Mouse (Mus musculus) hindbrain, embryonic 15.5 days (tissue): Measurements from ENCODE around the gene Slc1a2. TPM values are rescaled to one million over a fixed set of nuclear protein-coding genes. Genes with fewer than 3 reads are reported as not detected.

Source experiments
- ATAC-seq: fragments of 200-750 bp; cut with Nextera tagmentation; 2 replicates; pipeline ENCODE4 v1.8.0; 2017; ENCODE audit warnings: low read depth, moderate number of reproducible peaks, moderate TSS enrichment; ENCODE audit not compliant: low FRiP score
- H3K27ac ChIP-seq: fragments of 300-500 bp; sonication (generic); replicated peaks from 2 replicates; pipeline ENCODE4 v1.5.1; 2015; ENCODE audit warnings: mild to moderate bottlenecking, inconsistent platforms
- H3K27me3 ChIP-seq: fragments of 300-500 bp; sonication (generic); 2 replicates; pipeline ENCODE4 v1.6.1; 2015; ENCODE audit warnings: control low read depth, inconsistent platforms
- H3K36me3 ChIP-seq: fragments of 300-500 bp; sonication (generic); 2 replicates; pipeline ENCODE4 v1.6.1; 2015; ENCODE audit warnings: control low read depth, inconsistent platforms
- H3K4me1 ChIP-seq: fragments of 300-500 bp; sonication (generic); replicated peaks from 2 replicates; pipeline ENCODE4 v1.6.1; 2015; ENCODE audit warnings: control low read depth, inconsistent platforms
- H3K4me2 ChIP-seq: fragments of 300-500 bp; sonication (generic); 2 replicates; pipeline ENCODE4 v1.6.1; 2015; ENCODE audit warnings: moderate library complexity, mild to moderate bottlenecking, inconsistent platforms
- H3K4me3 ChIP-seq: fragments of 300-500 bp; sonication (generic); 2 replicates; pipeline ENCODE4 v1.5.1; 2015; ENCODE audit warnings: mild to moderate bottlenecking, inconsistent platforms
- H3K9ac ChIP-seq: fragments of 300-500 bp; sonication (generic); 2 replicates; pipeline ENCODE4 v1.6.1; 2015; ENCODE audit warnings: inconsistent platforms
- H3K9me3 ChIP-seq: fragments of 300-500 bp; sonication (generic); 2 replicates; pipeline ENCODE4 v1.6.1; 2016; ENCODE audit warnings: control low read depth, inconsistent platforms
- WGBS: fragments of 180-500 bp; shearing (Covaris S2); methylation state at CpG from one replicate; pipeline ENCODE4 v1.1.7; 2015; 5-methylcytosine and 5-hydroxymethylcytosine counted together
- polyA plus RNA-seq: library from polyadenylated mRNA; unstranded; fragments of >200 nt; fragmentation: Nextera tagmentation; extraction: Ambion mirVana; gene quantifications from 2 replicates; pipeline ENCODE4 v1.2.1, GENCODE M21; 2015

The Slc1a2 gene
- 18.6 and 19.1 TPM in 2 replicates for polyA plus RNA-seq

- peak within 1 kb of the TSS; percentile 69 for H3K9ac ChIP-seq
- no peaks in the 10 kb centered on the region for H3K27me3 ChIP-seq
- peaks cover 51% of the 10 kb centered on the region for H3K4me1 ChIP-seq
- H3K9me3 ChIP-seq = no peaks in the 10 kb centered on the region
- H3K27ac ChIP-seq = peak within 1 kb of the TSS; percentile 91
- peak; percentile 48 for ATAC-seq
- H3K4me2 ChIP-seq = peak within 1 kb of the TSS; percentile 66
- under 1% methylated on average over 20 of the region's 20 CpGs for WGBS
- H3K36me3 ChIP-seq = no peaks in the 10 kb centered on the region
- peak within 1 kb of the TSS; percentile 60 for H3K4me3 ChIP-seq
These were observed at the start of gene Slc1a2 for GRCm38 (mm10) chr2:102658163-102658660. TSS of gene Slc1a2 (plus strand) at chr2:102658659.

GRCm38 (mm10) chr2:102610485-102610884, 48.0 kb upstream of the Slc1a2 start:
- no peaks in the 10 kb centered on the region for H3K9me3 ChIP-seq
- no peak overlapping the region for H3K27ac ChIP-seq
- H3K27me3 ChIP-seq = no peaks in the 10 kb centered on the region
- no peak overlapping the region for H3K9ac ChIP-seq
- no peak overlapping the region for H3K4me2 ChIP-seq
- H3K4me1 ChIP-seq = no peaks in the 10 kb centered on the region
- no peak for ATAC-seq
- H3K36me3 ChIP-seq = no peaks in the 10 kb centered on the region
- H3K4me3 ChIP-seq = no peak overlapping the region
- WGBS = 95% methylated on average over 4 of the region's 4 CpGs

- no peaks in the 10 kb centered on the region for H3K4me1 ChIP-seq
- 0 out of 2 replicates have a peak, but pooled peaks cover 3% of the 10 kb centered on the region for H3K27me3 ChIP-seq
- H3K4me3 ChIP-seq = no peak overlapping the region
- no peak for ATAC-seq
- WGBS = 85% methylated on average over 2 of the region's 2 CpGs
- H3K27ac ChIP-seq = no peak overlapping the region
- H3K36me3 ChIP-seq = no peaks in the 10 kb centered on the region
- no peaks in the 10 kb centered on the region for H3K9me3 ChIP-seq
- no peak overlapping the region for H3K9ac ChIP-seq
- no peak overlapping the region for H3K4me2 ChIP-seq
These were observed 41.8 kb upstream of the Slc1a2 start for GRCm38 (mm10) chr2:102616637-102617036.

DNA sequence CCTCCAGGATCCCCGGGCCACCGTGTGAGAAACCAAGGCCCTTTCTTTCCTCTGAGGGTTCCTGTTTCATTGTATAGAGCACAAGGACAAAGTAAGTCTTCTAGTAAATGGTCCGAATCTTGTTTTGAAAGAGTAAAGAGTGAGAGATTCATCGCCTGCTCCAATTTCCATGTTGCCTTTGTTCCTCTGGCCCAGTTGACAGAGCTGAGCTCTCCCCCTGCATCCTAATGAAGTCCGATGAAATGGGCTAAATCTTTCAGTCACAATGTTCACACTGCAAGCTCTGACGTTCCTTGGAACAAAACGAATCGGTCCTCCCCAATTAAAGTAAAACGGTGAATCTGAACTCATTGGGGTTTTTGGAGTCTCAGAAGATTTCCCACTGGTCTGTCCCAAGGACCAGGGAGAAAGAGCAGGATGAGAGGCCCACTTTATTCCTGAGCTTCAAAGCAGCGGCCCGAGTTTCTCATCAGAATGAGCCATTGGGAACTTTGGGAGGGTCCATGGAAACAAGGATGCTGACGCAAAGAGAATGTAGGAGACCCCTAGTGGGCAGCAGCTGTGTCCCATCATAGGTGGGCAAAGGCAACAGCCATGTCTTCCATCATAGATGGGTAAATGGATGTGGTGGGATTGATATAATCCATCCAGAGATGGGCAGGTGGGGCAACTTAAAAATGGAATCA, 37.6 kb upstream of the Slc1a2 start:
- no peaks in the 10 kb centered on the region for H3K4me1 ChIP-seq
- H3K4me2 ChIP-seq = no peak overlapping the region
- H3K36me3 ChIP-seq = no peaks in the 10 kb centered on the region
- H3K27me3 ChIP-seq = 0 out of 2 replicates have a peak, but pooled peaks cover 3% of the 10 kb centered on the region
- ATAC-seq = peak; percentile 69
- no peaks in the 10 kb centered on the region for H3K9me3 ChIP-seq
- no peak overlapping the region for H3K4me3 ChIP-seq
- no peak overlapping the region for H3K9ac ChIP-seq
- 46% methylated on average over 12 of the region's 12 CpGs for WGBS
- H3K27ac ChIP-seq = peak overlapping the region; percentile 58

- no peak overlapping the region for H3K4me2 ChIP-seq
- H3K4me1 ChIP-seq = no peaks in the 10 kb centered on the region
- H3K27me3 ChIP-seq = no peaks in the 10 kb centered on the region
- ATAC-seq = no peak
- no peaks in the 10 kb centered on the region for H3K9me3 ChIP-seq
- no peak overlapping the region for H3K9ac ChIP-seq
- 86% methylated on average over 5 of the region's 5 CpGs for WGBS
- H3K4me3 ChIP-seq = no peak overlapping the region
- H3K36me3 ChIP-seq = no peaks in the 10 kb centered on the region
- no peak overlapping the region for H3K27ac ChIP-seq
These were observed 36.3 kb upstream of the Slc1a2 start for GRCm38 (mm10) chr2:102622176-102622575.

GRCm38 (mm10) chr2:102622943-102623342, 35.5 kb upstream of the Slc1a2 start:
- H3K4me2 ChIP-seq = no peak overlapping the region
- H3K36me3 ChIP-seq = no peaks in the 10 kb centered on the region
- no peaks in the 10 kb centered on the region for H3K27me3 ChIP-seq
- no peak overlapping the region for H3K9ac ChIP-seq
- H3K9me3 ChIP-seq = no peaks in the 10 kb centered on the region
- H3K4me3 ChIP-seq = no peak overlapping the region
- no peaks in the 10 kb centered on the region for H3K4me1 ChIP-seq
- no peak overlapping the region for H3K27ac ChIP-seq
- no peak for ATAC-seq

DNA sequence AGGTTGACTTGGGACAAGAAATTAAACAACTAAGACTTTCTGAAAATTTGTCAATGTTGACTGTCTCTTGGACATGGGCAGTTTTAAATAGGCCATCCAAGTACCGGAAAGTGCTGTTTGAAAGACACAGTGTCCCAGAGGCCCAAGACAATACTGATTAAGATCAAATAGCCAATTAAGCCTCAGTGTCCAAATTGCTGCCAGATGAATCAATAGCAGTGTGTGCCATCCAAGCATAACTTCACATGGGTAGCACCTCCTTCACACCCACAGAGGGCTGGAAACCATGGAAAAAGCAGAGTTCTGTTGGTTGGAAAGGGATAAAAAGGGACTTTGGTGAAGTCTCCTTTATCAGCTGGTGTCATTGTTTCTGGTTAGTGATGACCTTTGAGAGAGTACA, 33.9 kb upstream of the Slc1a2 start:
- Histone ChIP-seq H3K9ac (no peak overlapping the region), H3K4me2 (no peak overlapping the region), H3K4me1 (no peaks in the 10 kb centered on the region), H3K27ac (no peak overlapping the region), H3K4me3 (no peak overlapping the region), H3K9me3 (no peaks in the 10 kb centered on the region), H3K36me3 (no peaks in the 10 kb centered on the region), H3K27me3 (no peaks in the 10 kb centered on the region)
- WGBS = 69% methylated on average over 1 of the region's 1 CpGs
- no peak for ATAC-seq

GRCm38 (mm10) chr2:102632361-102632760, 26.1 kb upstream of the Slc1a2 start:
- no peak overlapping the region for H3K4me2 ChIP-seq
- no peaks in the 10 kb centered on the region for H3K36me3 ChIP-seq
- no peaks in the 10 kb centered on the region for H3K9me3 ChIP-seq
- no peak overlapping the region for H3K4me3 ChIP-seq
- H3K9ac ChIP-seq = no peak overlapping the region
- no peak overlapping the region for H3K27ac ChIP-seq
- WGBS = 93% methylated on average over 4 of the region's 4 CpGs
- ATAC-seq = no peak
- no peaks in the 10 kb centered on the region for H3K27me3 ChIP-seq
- H3K4me1 ChIP-seq = no peaks in the 10 kb centered on the region; the same call in 1 of the 2 replicates

- H3K4me2 ChIP-seq = no peak overlapping the region
- H3K36me3 ChIP-seq = no peaks in the 10 kb centered on the region
- no peak overlapping the region for H3K9ac ChIP-seq
- H3K9me3 ChIP-seq = no peaks in the 10 kb centered on the region
- H3K4me3 ChIP-seq = no peak overlapping the region
- peaks cover 7% of the 10 kb centered on the region for H3K4me1 ChIP-seq
- H3K27me3 ChIP-seq = no peaks in the 10 kb centered on the region
- 71% methylated on average over 1 of the region's 1 CpGs for WGBS
- no peak overlapping the region for H3K27ac ChIP-seq
- ATAC-seq = no peak
These were observed 24.4 kb upstream of the Slc1a2 start for GRCm38 (mm10) chr2:102634010-102634409.

DNA sequence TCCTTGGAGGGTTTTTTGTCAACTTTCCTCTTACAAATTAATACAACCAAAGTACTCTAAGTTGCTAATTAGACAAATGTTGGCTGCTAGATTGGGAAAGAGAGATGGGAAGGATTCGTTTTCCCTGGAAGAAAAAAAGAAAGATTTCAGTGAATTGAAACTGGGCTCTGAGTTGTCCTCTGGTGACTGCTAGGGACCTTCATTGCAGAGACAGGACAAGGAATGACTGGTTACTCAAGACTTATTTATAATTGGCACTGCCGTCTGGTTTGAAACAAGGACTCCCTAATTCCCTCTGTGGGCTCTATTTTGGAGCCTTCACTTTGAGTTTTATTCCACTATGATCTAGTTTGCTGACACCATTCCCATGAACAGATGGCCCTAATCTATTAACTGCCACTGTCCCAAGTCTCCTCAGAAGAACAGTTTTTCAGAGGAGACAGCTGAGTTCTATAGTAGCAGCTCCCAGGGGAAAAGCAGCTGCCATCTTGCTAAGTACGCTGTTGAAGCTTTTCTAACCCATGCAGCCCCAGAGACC, 22.9 kb upstream of the Slc1a2 start:
- Histone ChIP-seq H3K27me3 (no peaks in the 10 kb centered on the region), H3K9ac (no peak overlapping the region), H3K4me3 (no peak overlapping the region), H3K4me1 (peaks cover 7% of the 10 kb centered on the region), H3K4me2 (no peak overlapping the region), H3K9me3 (no peaks in the 10 kb centered on the region), H3K27ac (no peak overlapping the region), H3K36me3 (no peaks in the 10 kb centered on the region)
- WGBS = 60% methylated on average over 3 of the region's 3 CpGs
- no peak for ATAC-seq

GRCm38 (mm10) chr2:102636116-102636600, 22.3 kb upstream of the Slc1a2 start:
- H3K4me2 ChIP-seq = no peak overlapping the region
- H3K9me3 ChIP-seq = no peaks in the 10 kb centered on the region
- no peak overlapping the region for H3K9ac ChIP-seq
- no peak for ATAC-seq
- H3K27me3 ChIP-seq = no peaks in the 10 kb centered on the region
- 80% methylated on average over 7 of the region's 7 CpGs for WGBS
- no peak overlapping the region for H3K27ac ChIP-seq
- H3K4me1 ChIP-seq = peaks cover 7% of the 10 kb centered on the region
- H3K4me3 ChIP-seq = no peak overlapping the region
- no peaks in the 10 kb centered on the region for H3K36me3 ChIP-seq

- Histone ChIP-seq H3K9me3 (no peaks in the 10 kb centered on the region), H3K9ac (no peak overlapping the region), H3K4me3 (no peak overlapping the region), H3K27me3 (no peaks in the 10 kb centered on the region), H3K36me3 (no peaks in the 10 kb centered on the region), H3K27ac (no peak overlapping the region), H3K4me2 (no peak overlapping the region), H3K4me1 (peaks cover 7% of the 10 kb centered on the region)
- 21% methylated on average over 5 of the region's 5 CpGs for WGBS
- no peak for ATAC-seq
These were observed 20.3 kb upstream of the Slc1a2 start for GRCm38 (mm10) chr2:102638140-102638539.
